Mouse (Mus musculus): ENCODE measurements at regions not wholly inside any gene's neighbourhood (a gene's known extent, or its start where the extent isn't known, plus 50 kb on each side); places are given as distances from the start of the nearest gene placed in this dataset.
A peak's percentile ranks its signal among the peaks of the same experiment; 100 is the strongest.
"Not testable (repeated sequence)": the region's sequence is repeated elsewhere in the genome, so short reads cannot be mapped to it uniquely, and the experiment has no call there.

DNA sequence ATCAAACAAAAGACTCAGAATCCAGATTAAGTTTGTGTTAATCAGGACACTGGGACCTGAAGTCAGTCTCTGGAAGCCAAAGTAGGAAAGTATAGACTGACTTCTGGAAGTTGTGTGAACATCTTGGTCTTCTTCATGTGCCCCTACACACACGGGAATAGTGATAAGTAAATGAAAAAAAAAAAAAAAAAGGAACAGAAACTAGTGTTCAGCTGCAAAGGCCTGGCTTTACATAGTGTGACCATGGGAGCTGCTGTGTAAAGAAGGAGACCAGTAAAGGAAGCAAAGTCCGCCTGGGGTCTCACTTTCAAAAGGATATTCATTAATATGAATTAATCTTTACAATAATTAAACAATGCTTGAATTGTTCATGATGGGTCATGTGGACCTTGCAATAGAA lies 190.6 kb upstream of the Tmc3 start:
- DNase-seq (ENCODE audit: low read depth, low spot score) = no peak

DNA sequence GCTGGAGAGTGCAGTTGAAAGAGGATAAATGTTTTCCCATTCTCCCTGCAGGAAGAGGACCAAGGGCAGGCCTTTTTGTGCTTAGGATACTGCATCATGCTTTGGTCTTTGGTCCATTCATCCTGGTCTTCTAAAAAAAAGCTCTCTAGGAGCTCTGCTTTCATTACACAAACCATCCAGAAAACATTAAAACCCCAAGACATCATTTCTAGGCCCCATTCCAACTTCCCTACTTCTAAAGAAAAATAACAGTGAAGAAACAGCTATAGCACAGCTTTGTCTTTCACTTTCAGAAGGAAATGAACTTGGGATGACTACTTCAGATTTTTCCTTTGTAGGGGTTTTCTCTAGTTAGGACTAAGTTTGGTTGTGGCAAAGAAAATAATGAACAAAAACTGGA lies 185.1 kb upstream of the Tmc3 start:
- DNase-seq (ENCODE audit: low read depth, low spot score) = no peak

DNA sequence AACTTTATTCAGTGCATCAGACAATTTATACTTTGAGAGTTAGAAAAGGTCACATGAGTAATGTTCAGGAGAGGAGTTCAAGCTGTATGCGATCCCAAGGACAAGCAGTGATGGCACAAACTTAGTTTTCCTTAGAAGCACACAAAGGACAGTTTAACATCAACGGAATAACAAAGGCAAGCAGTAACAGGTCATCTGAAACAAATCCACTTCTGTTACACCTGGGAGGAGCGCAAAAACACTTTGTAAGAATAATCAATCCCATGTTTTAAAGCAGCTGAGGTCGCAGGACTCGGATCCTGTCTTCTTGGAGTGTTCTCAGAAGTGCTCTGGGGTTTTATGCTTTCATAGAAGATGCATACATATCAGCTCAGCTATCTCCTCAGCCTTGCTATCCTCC lies 183.7 kb upstream of the Tmc3 start:
- DNase-seq (ENCODE audit: low read depth, low spot score) = no peak

DNA sequence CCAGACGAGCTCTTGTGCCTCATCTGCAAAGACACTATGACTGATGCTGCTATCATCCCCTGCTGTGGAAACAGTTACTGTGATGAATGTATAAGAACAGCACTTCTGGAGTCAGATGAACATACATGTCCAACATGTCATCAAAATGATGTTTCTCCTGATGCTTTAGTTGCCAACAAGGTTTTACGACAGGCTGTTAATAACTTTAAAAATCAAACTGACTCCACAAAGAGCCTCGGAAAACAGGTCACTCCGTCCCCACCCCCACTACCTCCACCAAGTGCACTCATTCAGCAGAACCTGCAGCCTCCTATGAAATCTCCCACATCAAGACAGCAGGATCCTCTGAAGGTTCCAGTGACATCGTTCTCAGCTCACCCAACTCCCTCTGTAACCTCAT lies 172.0 kb upstream of the Tmc3 start:
- DNase-seq (ENCODE audit: low read depth, low spot score) = not testable (repeated sequence)

DNA sequence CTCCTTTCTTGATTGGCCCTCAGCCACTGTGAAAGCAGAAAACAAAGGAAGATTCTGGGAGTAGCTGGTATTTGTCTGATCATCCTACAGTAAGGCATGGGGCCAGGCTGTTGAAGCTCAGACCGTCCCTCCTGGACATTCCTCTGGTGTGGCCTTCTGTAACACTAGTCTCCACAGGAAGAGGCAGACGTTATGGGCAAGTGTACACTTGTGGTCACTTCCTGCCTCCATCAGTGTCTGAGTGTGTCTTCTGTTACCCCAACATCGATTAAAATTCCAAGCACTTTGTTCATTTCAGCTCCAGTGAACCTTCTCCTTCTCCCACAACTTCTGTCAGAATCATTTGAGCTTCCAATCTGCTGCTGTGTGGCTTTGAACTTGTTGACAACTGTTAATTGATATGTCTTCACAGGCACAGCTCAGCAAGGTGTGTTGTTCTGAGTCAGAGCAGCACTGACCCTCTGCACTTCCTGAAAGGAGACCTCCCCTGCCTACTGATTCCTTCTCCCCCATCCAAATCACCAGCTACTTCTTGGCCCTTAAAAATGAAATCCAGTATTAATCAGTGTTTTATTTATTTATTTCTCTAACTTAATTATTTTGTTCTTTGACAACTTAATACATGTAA lies 154.7 kb upstream of the Tmc3 start:
- DNase-seq (ENCODE audit: low read depth, low spot score) = no peak

DNA sequence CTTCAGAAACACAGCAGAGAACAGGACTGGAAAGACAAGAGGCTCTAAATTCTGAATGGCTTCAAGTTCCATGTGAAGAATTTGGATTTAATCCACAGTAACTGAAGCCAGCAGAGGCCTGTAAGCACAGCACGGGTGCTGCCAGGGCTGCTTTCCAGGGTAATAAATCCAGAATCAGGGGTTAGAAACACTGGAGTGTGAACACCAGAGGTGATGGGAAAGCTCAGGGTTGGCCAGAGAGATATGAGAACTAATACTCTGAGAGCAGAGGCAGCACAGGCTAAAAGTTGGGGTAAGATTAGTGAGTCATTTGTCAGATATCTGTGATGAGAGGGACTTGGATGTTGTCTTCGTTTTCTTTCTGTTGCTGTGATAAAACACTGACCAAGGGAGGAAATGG lies 153.6 kb upstream of the Tmc3 start:
- no peak for DNase-seq (ENCODE audit: low read depth, low spot score)

DNA sequence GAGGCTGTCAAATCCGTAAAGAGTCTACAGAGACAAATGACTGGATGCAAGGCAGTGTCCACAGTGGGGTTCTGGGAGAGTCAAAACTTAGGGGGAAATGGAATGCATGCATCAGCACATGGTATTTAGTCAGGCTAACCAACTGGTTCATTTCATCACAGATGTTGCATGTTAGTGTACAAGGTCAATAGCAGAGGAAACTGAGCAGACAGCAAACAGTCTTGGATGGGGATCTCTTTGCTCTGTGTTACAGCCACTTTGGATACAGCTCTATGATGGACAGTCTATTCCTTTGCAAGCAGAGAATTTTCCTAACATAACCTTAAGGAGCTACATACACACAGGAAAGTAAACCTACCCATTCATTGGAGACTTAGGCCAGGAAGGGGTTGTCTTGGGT lies 151.9 kb upstream of the Tmc3 start:
- no peak for DNase-seq (ENCODE audit: low read depth, low spot score)

DNA sequence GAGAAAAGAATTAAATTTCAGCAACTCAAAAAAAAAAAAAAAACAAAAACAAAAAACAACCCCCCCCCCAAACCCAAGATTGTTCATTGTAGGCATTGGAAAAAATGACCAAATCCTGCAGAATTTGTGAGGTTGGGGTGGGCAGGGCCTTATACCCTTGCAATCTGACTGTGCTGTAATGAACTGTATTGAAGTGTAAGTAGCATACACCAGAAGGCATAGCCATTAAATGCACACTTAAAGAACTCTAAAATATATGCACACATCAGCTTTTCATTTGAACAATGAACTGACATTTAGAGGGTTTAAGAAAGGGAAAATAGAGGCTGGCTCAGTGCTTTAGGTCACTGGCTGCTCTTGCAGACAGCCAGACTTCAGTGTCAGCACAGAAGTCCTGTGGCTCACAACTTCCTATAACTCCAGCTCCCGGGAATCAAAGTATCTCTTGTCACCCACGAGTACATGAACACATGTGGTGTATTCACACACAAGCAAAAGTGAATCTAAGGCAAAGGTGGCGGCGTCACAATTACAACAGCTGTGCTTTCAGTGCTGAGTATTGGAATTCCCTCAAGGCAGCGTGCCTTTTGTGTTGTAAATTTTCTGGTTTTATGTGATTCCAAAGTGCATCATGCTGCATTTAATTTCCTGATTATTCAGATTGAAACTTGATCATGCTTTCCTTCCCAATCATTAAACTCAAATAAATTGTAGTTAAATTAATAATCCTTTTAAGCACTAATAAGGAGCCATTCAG lies 150.6 kb upstream of the Tmc3 start:
- DNase-seq (ENCODE audit: low read depth, low spot score) = no peak

DNA sequence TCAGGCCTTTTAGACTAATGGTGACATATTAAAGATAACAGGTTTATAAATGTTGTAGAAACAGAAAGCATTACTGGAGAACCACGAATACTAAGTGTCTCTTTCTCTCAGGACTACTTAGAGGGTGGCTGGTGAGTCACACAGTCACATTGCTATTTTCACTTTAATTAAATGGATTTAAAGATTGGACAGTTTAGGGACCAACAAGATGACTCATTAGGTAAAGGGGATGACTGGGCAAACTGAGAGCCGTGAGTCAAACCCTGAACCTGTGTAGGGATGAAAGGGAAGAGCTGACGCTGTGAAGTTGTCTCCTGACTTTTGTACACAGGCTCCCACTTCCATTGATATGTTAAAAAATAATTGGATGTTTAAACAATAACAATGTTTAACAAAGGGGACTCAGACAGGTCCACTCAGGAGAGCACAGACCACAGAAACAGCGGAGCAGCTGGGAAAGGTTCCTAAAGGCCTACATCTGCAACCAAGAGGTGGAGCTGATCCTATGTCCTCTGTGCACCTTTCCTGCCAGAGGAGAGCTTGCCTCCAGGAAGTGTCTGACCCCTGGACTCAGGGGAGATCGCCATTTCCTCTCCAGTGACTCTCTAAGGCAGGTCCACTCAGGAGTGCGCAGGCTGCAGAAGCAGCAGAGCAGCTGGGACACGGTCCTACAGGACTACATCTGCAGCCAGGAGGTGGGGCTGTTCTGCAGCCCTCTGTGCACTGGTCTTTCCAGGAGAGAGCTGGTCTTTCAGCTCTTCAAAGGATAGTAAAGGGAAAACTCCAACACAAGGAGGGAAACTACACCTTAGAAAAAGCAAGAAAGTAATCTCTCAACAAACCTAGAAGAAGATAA lies 146.0 kb upstream of the Tmc3 start:
- no peak for DNase-seq (ENCODE audit: low read depth, low spot score)

DNA sequence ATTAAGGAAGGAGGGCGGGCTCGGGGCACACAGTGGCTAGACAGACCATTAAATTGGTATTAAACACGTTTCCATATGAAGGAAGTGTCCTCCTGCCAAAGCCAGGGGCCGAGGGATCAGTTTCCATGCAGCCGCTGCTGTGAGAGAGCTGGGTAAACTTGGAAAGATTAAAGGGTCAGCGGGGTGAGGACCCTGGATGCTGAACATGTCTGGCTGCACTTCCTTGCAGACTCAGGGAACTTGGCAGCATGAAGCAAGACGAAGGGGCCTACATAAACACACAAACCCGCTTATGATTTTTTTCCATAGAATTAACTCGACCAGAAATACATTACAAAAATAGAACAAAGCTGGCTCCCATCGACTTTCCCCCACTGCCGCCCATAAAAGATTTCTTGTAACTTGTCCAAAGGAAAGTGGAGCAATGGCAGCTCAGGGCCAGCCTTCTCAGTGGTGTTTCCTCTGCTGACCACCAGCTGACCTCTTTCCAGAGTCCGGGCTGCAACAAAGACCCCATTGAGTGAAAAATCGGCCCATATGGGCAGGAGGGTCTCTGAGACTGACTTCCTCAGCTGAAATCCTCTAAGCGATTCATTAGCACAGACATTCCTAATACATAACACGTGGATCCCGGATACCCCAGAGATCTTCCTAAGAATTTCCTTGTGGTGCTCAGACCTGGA lies 141.0 kb upstream of the Tmc3 start:
- peak; percentile 84 for DNase-seq (ENCODE audit: low read depth, low spot score)

DNA sequence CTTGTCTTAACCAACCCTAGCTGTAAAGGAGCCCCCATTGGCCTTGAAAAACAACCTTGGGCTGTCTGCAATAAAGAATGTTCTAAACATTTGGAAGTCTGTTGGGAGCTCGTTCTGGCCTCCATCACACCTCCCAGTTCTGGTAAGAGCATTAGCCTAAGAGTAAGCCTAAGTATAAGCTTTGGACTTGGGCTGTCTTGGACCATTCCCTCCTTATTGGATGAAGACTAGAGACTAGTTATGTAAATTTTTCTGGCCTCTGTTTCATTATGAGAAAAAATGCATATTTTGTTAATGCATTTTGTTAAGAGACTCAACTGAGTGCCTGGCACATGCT lies 140.5 kb upstream of the Tmc3 start:
- DNase-seq (ENCODE audit: low read depth, low spot score) = no peak

DNA sequence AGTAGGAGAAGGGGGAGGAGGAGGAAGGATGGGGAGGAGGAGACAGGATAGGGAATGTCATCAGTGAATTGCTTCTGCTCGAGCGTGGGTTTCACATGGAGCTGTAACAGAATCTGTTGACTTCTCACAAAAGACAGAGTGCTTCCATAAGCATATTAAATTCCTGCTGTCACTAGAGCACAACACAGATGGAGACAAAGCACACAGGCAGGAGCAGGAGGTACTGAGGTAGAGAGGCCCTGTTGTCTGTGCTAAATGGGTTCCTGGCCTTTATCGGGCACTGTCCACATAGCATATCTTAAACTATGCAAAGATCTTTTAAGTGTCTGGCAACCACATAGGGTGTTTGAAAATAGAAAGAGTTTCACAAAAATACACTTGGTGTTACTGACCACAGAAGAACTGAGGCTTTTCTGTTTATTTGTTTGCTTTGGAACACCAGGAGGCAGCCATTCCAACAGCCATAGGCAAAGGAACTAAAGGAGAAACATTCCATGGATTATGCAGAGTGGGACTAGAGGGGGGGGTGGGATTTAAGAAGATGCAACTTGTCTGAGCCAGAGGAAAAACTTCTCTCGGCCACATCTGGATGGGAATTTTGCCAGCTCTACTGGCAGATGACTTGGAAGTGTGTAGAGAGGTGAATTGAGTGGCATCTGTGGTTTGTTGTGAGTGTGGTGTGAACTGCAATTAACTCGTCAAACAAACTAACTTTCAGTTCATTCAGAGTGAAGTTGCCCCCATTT lies 139.4 kb upstream of the Tmc3 start:
- DNase-seq (ENCODE audit: low read depth, low spot score) = no peak

DNA sequence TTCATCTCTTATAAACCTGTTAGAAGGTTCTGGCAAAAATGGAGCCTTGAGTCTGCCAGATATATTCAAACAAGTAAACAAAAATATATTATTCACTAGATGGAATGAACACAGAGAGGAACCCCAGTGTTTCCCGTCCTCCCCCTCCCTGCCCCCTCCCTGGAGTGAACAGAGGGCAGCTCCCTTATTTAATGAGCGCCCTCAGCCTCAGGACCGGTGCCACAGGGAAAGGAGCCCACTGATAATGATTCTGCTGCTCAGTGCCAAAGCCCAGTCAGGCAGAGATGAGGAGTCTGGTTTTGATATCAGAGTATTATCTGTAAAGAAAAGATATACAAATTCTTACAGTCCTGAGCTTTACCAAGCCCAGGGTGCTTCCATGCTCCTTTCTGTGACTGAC lies 134.4 kb upstream of the Tmc3 start:
- DNase-seq (ENCODE audit: low read depth, low spot score) = no peak

DNA sequence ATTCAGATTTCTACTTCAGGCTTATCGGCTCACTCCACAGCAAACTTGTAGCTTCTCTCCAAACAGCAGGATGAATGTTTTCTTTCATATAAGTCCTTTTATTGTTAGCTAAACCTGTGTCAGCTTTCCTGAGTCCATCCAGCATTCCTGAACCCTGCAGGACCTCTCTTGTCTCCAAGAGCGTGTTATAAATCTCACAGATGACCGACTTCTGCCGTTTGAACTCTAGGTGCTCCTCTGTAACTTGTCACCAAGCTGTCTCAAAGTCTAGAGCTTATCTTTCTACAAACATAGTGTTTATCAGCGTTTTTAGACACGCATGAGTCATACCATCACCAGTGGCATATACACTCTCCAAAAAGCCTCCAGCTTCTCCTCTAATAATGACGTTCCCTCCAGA lies 132.4 kb upstream of the Tmc3 start:
- no peak for DNase-seq (ENCODE audit: low read depth, low spot score)

DNA sequence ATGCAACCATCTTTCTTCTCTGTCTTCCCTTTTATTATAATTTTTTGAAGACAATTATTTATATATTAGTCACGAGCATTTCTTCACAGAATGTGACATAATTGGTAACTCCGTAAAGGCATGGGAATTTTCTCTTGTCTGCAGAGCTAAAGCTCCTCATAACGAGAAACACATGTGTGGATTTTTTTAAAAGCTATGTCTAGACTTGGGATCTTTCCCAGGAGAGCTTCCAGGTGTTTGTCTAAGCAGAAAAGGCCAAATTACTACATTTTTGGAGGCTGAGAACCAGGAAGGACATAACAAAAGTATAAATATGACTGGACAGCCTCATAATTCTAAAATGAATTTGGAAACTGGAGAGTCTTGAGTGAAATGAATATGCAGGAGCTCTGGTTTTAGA lies 125.2 kb upstream of the Tmc3 start:
- DNase-seq (ENCODE audit: low read depth, low spot score) = peak; percentile 80

DNA sequence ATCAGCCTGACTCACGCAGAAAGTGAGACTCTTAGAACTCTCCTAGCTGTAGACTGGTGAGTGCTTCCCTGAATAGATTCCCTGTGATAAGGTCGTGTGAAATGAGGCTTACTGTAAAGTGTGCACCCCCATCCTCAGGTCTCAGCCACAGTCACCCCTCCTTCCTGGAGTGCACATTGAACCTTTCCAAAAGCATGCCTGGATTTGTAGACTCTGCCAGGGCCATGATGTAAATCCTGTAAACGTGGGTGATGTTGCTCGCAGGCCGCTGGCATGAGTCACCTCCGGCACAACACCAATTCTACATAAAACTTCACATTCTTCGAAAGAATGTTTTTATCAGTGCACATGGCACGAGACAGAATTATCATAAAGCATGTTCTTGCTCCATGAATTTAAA lies 117.7 kb upstream of the Tmc3 start:
- DNase-seq (ENCODE audit: low read depth, low spot score) = no peak

DNA sequence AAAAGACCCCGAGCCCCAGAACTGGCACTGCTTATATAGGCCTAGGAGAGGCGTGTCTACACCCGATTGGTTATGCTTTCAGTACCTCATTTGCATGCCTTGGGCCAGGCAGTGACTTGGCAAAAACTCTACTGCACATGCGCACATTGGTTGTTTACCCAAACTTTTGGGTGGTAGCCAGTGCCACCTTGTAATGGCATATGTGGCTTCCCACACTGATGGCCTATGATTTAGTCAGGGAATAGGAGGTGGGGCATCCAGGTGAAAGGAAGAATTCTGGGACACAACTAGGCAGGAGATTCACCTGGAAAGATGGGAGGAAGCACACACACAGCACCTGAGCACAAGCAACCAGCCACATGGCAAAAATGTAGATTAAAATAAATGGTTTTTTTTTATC lies 114.9 kb upstream of the Tmc3 start:
- not testable (repeated sequence) for DNase-seq (ENCODE audit: low read depth, low spot score)

DNA sequence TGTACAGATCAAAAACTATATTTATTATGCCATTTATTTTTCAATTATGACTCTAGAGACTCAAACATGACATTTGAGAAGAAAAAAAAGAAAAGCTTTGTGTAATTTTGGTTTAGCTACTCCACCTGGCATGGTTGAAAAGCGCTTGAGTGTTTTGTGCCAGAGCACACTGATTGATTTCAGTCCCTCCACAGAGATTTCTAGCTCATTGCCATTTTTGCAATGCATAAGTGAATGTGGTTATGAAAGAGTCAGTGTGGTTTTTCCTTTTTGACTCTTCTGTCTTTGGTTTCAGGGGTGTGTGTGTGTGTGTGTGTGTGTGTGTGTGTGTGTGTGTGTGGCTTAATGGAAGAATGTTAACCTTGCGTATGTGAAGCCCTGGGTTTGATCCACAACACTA lies 113.6 kb upstream of the Tmc3 start:
- DNase-seq (ENCODE audit: low read depth, low spot score) = no peak

DNA sequence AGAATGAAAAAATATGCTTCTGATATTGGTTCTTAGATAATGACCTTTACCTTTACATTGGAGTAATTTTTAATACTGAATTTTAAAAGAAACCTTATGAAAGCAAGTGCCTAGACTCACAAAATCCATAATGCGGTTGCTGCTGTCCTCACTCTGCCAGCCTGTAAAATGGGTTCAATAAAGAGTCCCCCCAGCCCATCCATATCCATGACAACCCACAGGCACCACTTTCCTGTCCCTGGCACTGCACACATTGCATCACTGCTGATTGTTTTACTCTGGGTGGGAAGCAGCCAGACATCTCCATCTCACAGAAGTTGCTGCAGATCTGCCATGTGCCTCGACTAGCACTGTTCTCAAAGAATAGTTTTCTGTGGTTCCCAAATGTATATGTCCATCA lies 110.3 kb upstream of the Tmc3 start:
- no peak for DNase-seq (ENCODE audit: low read depth, low spot score)

DNA sequence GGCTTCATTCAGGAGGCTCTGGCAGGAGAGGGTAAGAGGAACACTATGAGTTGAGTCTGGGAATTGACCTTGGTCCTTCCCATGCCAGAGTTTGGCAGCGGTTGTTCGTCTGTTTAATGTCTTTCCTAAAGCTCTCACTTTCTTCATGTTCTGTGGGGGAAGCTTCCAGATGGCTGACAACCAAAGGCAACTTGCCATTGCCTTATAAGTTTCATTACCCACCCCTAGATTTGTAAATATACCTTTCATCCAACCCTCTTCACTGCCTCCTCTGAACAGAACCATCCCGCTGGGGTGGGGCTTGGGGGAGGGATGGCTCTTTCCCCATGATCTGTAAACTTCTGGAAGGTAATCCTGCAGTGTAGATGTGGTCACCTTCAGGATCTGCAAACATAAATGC lies 109.7 kb upstream of the Tmc3 start:
- no peak for DNase-seq (ENCODE audit: low read depth, low spot score)

DNA sequence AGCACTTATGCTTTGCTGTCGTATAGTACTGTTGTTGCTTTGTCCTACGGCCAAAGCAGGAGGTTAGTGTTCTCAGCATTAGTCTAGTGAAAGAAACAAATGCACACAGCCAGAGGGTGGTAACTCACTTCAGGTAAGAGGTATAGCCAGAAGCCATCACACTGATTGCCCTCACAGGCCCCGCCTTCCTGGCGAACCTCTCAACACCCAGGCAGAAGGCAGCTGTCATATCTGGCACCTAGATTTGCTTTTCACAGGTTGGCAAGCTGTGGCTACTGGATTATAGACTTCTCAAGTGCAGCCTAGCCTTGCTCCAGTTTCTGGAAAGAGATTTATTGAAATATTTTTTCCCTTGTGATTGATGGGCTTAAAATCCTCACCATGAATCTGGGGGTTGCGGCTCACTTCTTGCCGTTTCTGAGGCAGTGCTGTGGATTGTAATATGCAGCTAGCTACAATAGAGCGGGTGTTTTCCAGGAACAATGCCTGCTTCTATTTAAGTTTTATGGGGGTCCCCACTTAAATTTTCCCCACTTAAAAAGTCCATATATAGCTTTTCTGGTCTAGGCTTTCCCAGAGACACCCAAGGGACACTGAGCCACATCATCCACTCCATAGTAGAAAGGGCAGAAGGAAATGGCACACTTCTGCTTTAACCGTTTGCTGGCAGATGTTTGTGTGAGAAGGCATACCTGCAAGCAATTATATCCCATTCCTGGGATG lies 109.1 kb upstream of the Tmc3 start:
- DNase-seq (ENCODE audit: low read depth, low spot score) = no peak

Measured in mesoderm, embryonic 11.5 days (tissue).